Mouse (Mus musculus) lung, postnatal 0 days (tissue): ENCODE measurements around the gene Tmem82. TPM values are rescaled to one million over a fixed set of nuclear protein-coding genes. Genes with fewer than 3 reads are reported as not detected.

ENCODE experiments used
- ATAC-seq: fragments of 200-750 bp; cut with Nextera tagmentation; 2 replicates; pipeline ENCODE4 v1.8.0; 2017; ENCODE audit warnings: moderate library complexity
- DNase-seq: peaks from one replicate; pipeline ENCODE4 v3.0.0-alpha.2; 2016; ENCODE audit warnings: low spot score
- H3K27ac ChIP-seq: fragments of 300-500 bp; sonication (generic); 2 replicates; pipeline ENCODE4 v1.5.1; 2014; ENCODE audit warnings: antibody characterized with exemption, mild to moderate bottlenecking, low read length, mixed read lengths
- H3K27me3 ChIP-seq: fragments of 300-500 bp; sonication (generic); replicated peaks from 2 replicates; pipeline ENCODE4 v1.6.1; 2014; ENCODE audit warnings: low read length, mixed read lengths; ENCODE audit not compliant: insufficient read depth
- H3K36me3 ChIP-seq: fragments of 300-500 bp; sonication (generic); 2 replicates; pipeline ENCODE4 v1.6.1; 2014; ENCODE audit warnings: low read length, mixed read lengths; ENCODE audit not compliant: insufficient read depth
- H3K4me1 ChIP-seq: fragments of 300-500 bp; sonication (generic); 2 replicates; pipeline ENCODE4 v1.6.1; 2014; ENCODE audit warnings: antibody characterized with exemption, low read depth, low read length, mixed read lengths; ENCODE audit not compliant: insufficient read depth
- H3K4me2 ChIP-seq: fragments of 300-500 bp; sonication (generic); replicated peaks from 2 replicates; pipeline ENCODE4 v1.6.1; 2014; ENCODE audit warnings: low read depth, mild to moderate bottlenecking, low read length, moderate library complexity, mixed read lengths
- H3K4me3 ChIP-seq: fragments of 300-500 bp; sonication (generic); 2 replicates; pipeline ENCODE4 v1.5.1; 2014; ENCODE audit warnings: low read depth, low read length
- H3K9ac ChIP-seq: fragments of 300-500 bp; sonication (generic); replicated peaks from 2 replicates; pipeline ENCODE4 v1.6.1; 2014; ENCODE audit warnings: low read depth, mild to moderate bottlenecking
- H3K9me3 ChIP-seq: fragments of 300-500 bp; sonication (generic); 2 replicates; pipeline ENCODE4 v1.6.1; 2016; ENCODE audit warnings: low read length, mixed read lengths
- CTCF ChIP-seq: IDR thresholded peaks from 2 replicates; pipeline ENCODE4 v1.5.1; 2016; ENCODE audit warnings: antibody characterized with exemption, mild to moderate bottlenecking
- EP300 ChIP-seq: IDR thresholded peaks from 2 replicates; pipeline ENCODE4 v1.6.1; 2016; ENCODE audit warnings: antibody characterized with exemption, mild to moderate bottlenecking, control low read depth
- WGBS: fragments of 180-500 bp; shearing (Covaris S2); extraction: QIAGEN DNeasy Blood & Tissue Kit; methylation state at CpG from one replicate; pipeline ENCODE4 v1.1.7; 2014; 5-methylcytosine and 5-hydroxymethylcytosine counted together
- polyA plus RNA-seq: library from polyadenylated mRNA; unstranded; fragments of >200 nt; fragmentation: Nextera tagmentation; extraction: Ambion mirVana; gene quantifications from 2 replicates; pipeline ENCODE4 v1.2.1, GENCODE M21; 2015

Tmem82 gene
- polyA plus RNA-seq, 1 experiment from 2014 or later = 3.6 TPM

GRCm38 (mm10) chr4:141632111-141632873, 13.9 kb upstream of the Tmem82 start:
- TF ChIP-seq EP300 = no peak
- no peak for TF ChIP-seq CTCF
- H3K4me2 ChIP-seq = no peak overlapping the region
- ATAC-seq (no peak; the same call in 1 of the 2 replicates), DNase-seq (no peak)
- 84% methylated on average over 21 of the region's 21 CpGs for WGBS
- H3K9ac ChIP-seq = no peak overlapping the region
- no peaks in the 10 kb centered on the region for H3K9me3 ChIP-seq
- H3K4me3 ChIP-seq = no peak overlapping the region
- H3K27ac ChIP-seq = no peak overlapping the region
- H3K27me3 ChIP-seq = no peaks in the 10 kb centered on the region
- no peaks in the 10 kb centered on the region for H3K4me1 ChIP-seq
- H3K36me3 ChIP-seq = peaks cover 64% of the 10 kb centered on the region

- no peaks in the 10 kb centered on the region for H3K27me3 ChIP-seq
- H3K4me1 ChIP-seq = no peaks in the 10 kb centered on the region
- TF ChIP-seq EP300 = no peak
- TF ChIP-seq CTCF = no peak
- no peak overlapping the region for H3K9ac ChIP-seq
- WGBS = 92% methylated on average over 20 of the region's 20 CpGs
- no peak overlapping the region for H3K4me3 ChIP-seq
- H3K9me3 ChIP-seq = no peaks in the 10 kb centered on the region
- ATAC-seq (no peak), DNase-seq (no peak)
- H3K36me3 ChIP-seq = peaks cover 58% of the 10 kb centered on the region
- H3K27ac ChIP-seq = no peak overlapping the region
- H3K4me2 ChIP-seq = no peak overlapping the region
Observed at GRCm38 (mm10) chr4:141631250-141631649, 12.8 kb upstream of the Tmem82 start.

GRCm38 (mm10) chr4:141630021-141630420, 11.6 kb upstream of the Tmem82 start:
- DNase-seq (no peak), ATAC-seq (no peak)
- Histone ChIP-seq H3K4me2 (no peak overlapping the region), H3K27me3 (no peaks in the 10 kb centered on the region), H3K9ac (no peak overlapping the region), H3K9me3 (no peaks in the 10 kb centered on the region), H3K4me1 (no peaks in the 10 kb centered on the region), H3K36me3 (peaks cover 51% of the 10 kb centered on the region), H3K27ac (no peak overlapping the region), H3K4me3 (no peak overlapping the region)
- WGBS = 96% methylated on average over 11 of the region's 11 CpGs
- TF ChIP-seq CTCF (no peak), EP300 (no peak)

- Histone ChIP-seq H3K27me3 (no peaks in the 10 kb centered on the region), H3K27ac (no peak overlapping the region), H3K4me1 (no peaks in the 10 kb centered on the region), H3K9me3 (no peaks in the 10 kb centered on the region), H3K9ac (no peak overlapping the region), H3K4me3 (no peak overlapping the region), H3K36me3 (peaks cover 51% of the 10 kb centered on the region), H3K4me2 (no peak overlapping the region)
- ATAC-seq = no peak
- WGBS = 66% methylated on average over 14 of the region's 14 CpGs
- TF ChIP-seq EP300 = no peak
- TF ChIP-seq CTCF = no peak
- no peak for DNase-seq
Observed at GRCm38 (mm10) chr4:141628661-141629060, 10.2 kb upstream of the Tmem82 start.

GRCm38 (mm10) chr4:141627502-141627901, 9.1 kb upstream of the Tmem82 start:
- WGBS = 93% methylated on average over 5 of the region's 5 CpGs
- H3K4me1 ChIP-seq = no peaks in the 10 kb centered on the region
- H3K9ac ChIP-seq = no peak overlapping the region
- no peak for ATAC-seq
- H3K9me3 ChIP-seq = no peaks in the 10 kb centered on the region
- no peaks in the 10 kb centered on the region for H3K27me3 ChIP-seq
- no peak overlapping the region for H3K27ac ChIP-seq
- H3K4me3 ChIP-seq = no peak overlapping the region
- TF ChIP-seq CTCF (no peak), EP300 (no peak)
- DNase-seq = no peak
- H3K36me3 ChIP-seq = peaks cover 45% of the 10 kb centered on the region
- H3K4me2 ChIP-seq = no peak overlapping the region

GRCm38 (mm10) chr4:141625774-141626550, 7.5 kb upstream of the Tmem82 start:
- no peak for ATAC-seq
- H3K36me3 ChIP-seq = peaks cover 30% of the 10 kb centered on the region

More at GRCm38 (mm10) chr4:141625774-141626550, 7.5 kb upstream of the Tmem82 start:
- WGBS = 90% methylated on average over 16 of the region's 16 CpGs
- H3K27me3 ChIP-seq = no peaks in the 10 kb centered on the region
- H3K4me1 ChIP-seq = no peaks in the 10 kb centered on the region
- no peak for TF ChIP-seq EP300
- no peak for TF ChIP-seq CTCF
- no peak for DNase-seq
- no peaks in the 10 kb centered on the region for H3K9me3 ChIP-seq
- H3K27ac ChIP-seq = no peak overlapping the region
- no peak overlapping the region for H3K4me3 ChIP-seq
- no peak overlapping the region for H3K4me2 ChIP-seq
- H3K9ac ChIP-seq = no peak overlapping the region
